Mouse (Mus musculus) lung, embryonic 16.5 days (tissue): ENCODE data around the gene Gm21885. TPM values are rescaled to one million over a fixed set of nuclear protein-coding genes. Genes with fewer than 3 reads are reported as not detected.

ENCODE experiments used
- ATAC-seq: fragments of 200-750 bp; cut with Nextera tagmentation; 2 replicates; pipeline ENCODE4 v1.8.0; 2017; ENCODE audit warnings: low read depth, mild to moderate bottlenecking, moderate library complexity
- H3K27ac ChIP-seq: fragments of 300-500 bp; sonication (generic); 2 replicates; pipeline ENCODE4 v1.5.1; 2014; ENCODE audit warnings: mild to moderate bottlenecking, control low read depth, low read length
- H3K27me3 ChIP-seq: fragments of 300-500 bp; sonication (generic); 2 replicates; pipeline ENCODE4 v1.6.1; 2014; ENCODE audit warnings: low read depth, low read length, mixed read lengths; ENCODE audit not compliant: control insufficient read depth, insufficient read depth
- H3K36me3 ChIP-seq: fragments of 300-500 bp; sonication (generic); 2 replicates; pipeline ENCODE4 v1.6.1; 2014; ENCODE audit warnings: low read length; ENCODE audit not compliant: control insufficient read depth, insufficient read depth
- H3K4me1 ChIP-seq: fragments of 300-500 bp; sonication (generic); replicated peaks from 2 replicates; pipeline ENCODE4 v1.6.1; 2014; ENCODE audit warnings: low read length, mixed read lengths; ENCODE audit not compliant: control insufficient read depth, insufficient read depth
- H3K4me2 ChIP-seq: fragments of 300-500 bp; sonication (generic); 2 replicates; pipeline ENCODE4 v1.6.1; 2014; ENCODE audit warnings: low read depth, low read length, control low read depth
- H3K4me3 ChIP-seq: fragments of 300-500 bp; sonication (generic); 2 replicates; pipeline ENCODE4 v1.5.1; 2014; ENCODE audit warnings: mild to moderate bottlenecking, low read length, control low read depth
- H3K9ac ChIP-seq: fragments of 300-500 bp; sonication (generic); 2 replicates; pipeline ENCODE4 v1.6.1; 2014; ENCODE audit warnings: low read length, control low read depth
- H3K9me3 ChIP-seq: fragments of 300-500 bp; sonication (generic); 2 replicates; pipeline ENCODE4 v1.6.1; 2016; ENCODE audit warnings: low read length; ENCODE audit not compliant: control insufficient read depth
- WGBS: fragments of 180-500 bp; shearing (Covaris S2); extraction: QIAGEN DNeasy Blood & Tissue Kit; methylation state at CpG from one replicate; pipeline ENCODE4 v1.1.7; 2014; 5-methylcytosine and 5-hydroxymethylcytosine counted together
- polyA plus RNA-seq: library from polyadenylated mRNA; unstranded; fragments of >200 nt; fragmentation: Nextera tagmentation; extraction: Ambion mirVana; gene quantifications from 2 replicates; pipeline ENCODE4 v1.2.1, GENCODE M21; 2015

Gm21885 gene
- polyA plus RNA-seq, 1 experiment from 2014 or later, result 0.33 TPM

GRCm38 (mm10) chr11:94294996-94295845 lies 13.5 kb downstream of the Gm21885 start:
- ATAC-seq, result no peak
- no peak overlapping the region for H3K27ac ChIP-seq
- no peaks in the 10 kb centered on the region for H3K9me3 ChIP-seq
- H3K36me3 ChIP-seq, result peaks cover 65% of the 10 kb centered on the region
- no peaks in the 10 kb centered on the region for H3K27me3 ChIP-seq
- no peaks in the 10 kb centered on the region for H3K4me1 ChIP-seq
- WGBS, result 77% methylated on average over 9 of the region's 9 CpGs
- H3K4me2 ChIP-seq, result no peak overlapping the region
- no peak overlapping the region for H3K9ac ChIP-seq
- H3K4me3 ChIP-seq, result no peak overlapping the region

- Histone ChIP-seq H3K36me3 (no peaks in the 10 kb centered on the region; the same call in 1 of the 2 replicates), H3K4me1 (peaks cover 33% of the 10 kb centered on the region), H3K4me2 (no peak overlapping the region), H3K9ac (no peak overlapping the region), H3K9me3 (no peaks in the 10 kb centered on the region), H3K27ac (no peak overlapping the region), H3K27me3 (no peaks in the 10 kb centered on the region), H3K4me3 (no peak overlapping the region)
- 87% methylated on average over 1 of the region's 1 CpGs for WGBS
- no peak for ATAC-seq
These were observed 31.1 kb downstream of the Gm21885 start for GRCm38 (mm10) chr11:94312733-94313132.

- H3K36me3 ChIP-seq, result 0 out of 2 replicates have a peak, but pooled peaks cover under 1% of the 10 kb centered on the region
- no peak overlapping the region for H3K4me3 ChIP-seq
- no peaks in the 10 kb centered on the region for H3K9me3 ChIP-seq
- no peak overlapping the region for H3K4me2 ChIP-seq
- whole genome bisulfite sequencing, result 47% methylated on average over 2 of the region's 2 CpGs
- H3K27me3 ChIP-seq, result no peaks in the 10 kb centered on the region
- H3K27ac ChIP-seq, result no peak overlapping the region
- ATAC-seq, result no peak
- no peak overlapping the region for H3K9ac ChIP-seq
- H3K4me1 ChIP-seq, result peaks cover 38% of the 10 kb centered on the region
These were observed 32.5 kb downstream of the Gm21885 start for GRCm38 (mm10) chr11:94314098-94314652.

- WGBS, result 31% methylated on average over 1 of the region's 1 CpGs
- Histone ChIP-seq H3K9ac (no peak overlapping the region), H3K36me3 (peaks cover 3% of the 10 kb centered on the region; the same call in 1 of the 2 replicates), H3K4me3 (no peak overlapping the region), H3K27ac (0 out of 2 replicates have a peak overlapping the region, but pooled peaks have one; percentile 10), H3K4me2 (no peak overlapping the region), H3K9me3 (no peaks in the 10 kb centered on the region), H3K4me1 (peaks cover 48% of the 10 kb centered on the region), H3K27me3 (no peaks in the 10 kb centered on the region)
- ATAC-seq, result no peak
These were observed 33.6 kb downstream of the Gm21885 start for GRCm38 (mm10) chr11:94315308-94315707.

- H3K4me2 ChIP-seq, result no peak overlapping the region
- no peaks in the 10 kb centered on the region for H3K27me3 ChIP-seq
- ATAC-seq, result no peak
- H3K36me3 ChIP-seq, result peaks cover 3% of the 10 kb centered on the region; the same call in 1 of the 2 replicates
- 0 out of 2 replicates have a peak overlapping the region, but pooled peaks have one; percentile 17 for H3K27ac ChIP-seq
- no peak overlapping the region for H3K4me3 ChIP-seq
- H3K9ac ChIP-seq, result no peak overlapping the region
- H3K9me3 ChIP-seq, result no peaks in the 10 kb centered on the region
- WGBS, result 57% methylated on average over 2 of the region's 2 CpGs
- peaks cover 50% of the 10 kb centered on the region for H3K4me1 ChIP-seq
These were observed 34.9 kb downstream of the Gm21885 start for GRCm38 (mm10) chr11:94316528-94316927.

GRCm38 (mm10) chr11:94317014-94317413 lies 35.3 kb downstream of the Gm21885 start:
- H3K4me1 ChIP-seq, result peaks cover 50% of the 10 kb centered on the region
- H3K27me3 ChIP-seq, result no peaks in the 10 kb centered on the region
- H3K36me3 ChIP-seq, result peaks cover 3% of the 10 kb centered on the region; the same call in 1 of the 2 replicates
- 59% methylated on average over 1 of the region's 1 CpGs for WGBS
- no peak overlapping the region for H3K27ac ChIP-seq
- H3K4me2 ChIP-seq, result no peak overlapping the region
- H3K9me3 ChIP-seq, result no peaks in the 10 kb centered on the region
- no peak overlapping the region for H3K9ac ChIP-seq
- H3K4me3 ChIP-seq, result no peak overlapping the region
- no peak for ATAC-seq

- WGBS, result 54% methylated on average over 4 of the region's 4 CpGs
- Histone ChIP-seq H3K9ac (no peak overlapping the region), H3K27me3 (no peaks in the 10 kb centered on the region), H3K27ac (no peak overlapping the region), H3K4me1 (peaks cover 53% of the 10 kb centered on the region), H3K36me3 (peaks cover 3% of the 10 kb centered on the region; the same call in 1 of the 2 replicates), H3K4me3 (no peak overlapping the region), H3K4me2 (no peak overlapping the region), H3K9me3 (no peaks in the 10 kb centered on the region)
- ATAC-seq, result no peak
These were observed 35.8 kb downstream of the Gm21885 start for GRCm38 (mm10) chr11:94317515-94317914.

- WGBS, result 81% methylated on average over 5 of the region's 5 CpGs
- Histone ChIP-seq H3K4me3 (no peak overlapping the region), H3K4me2 (no peak overlapping the region), H3K27me3 (no peaks in the 10 kb centered on the region), H3K4me1 (peaks cover 54% of the 10 kb centered on the region), H3K36me3 (peaks cover 3% of the 10 kb centered on the region; the same call in 1 of the 2 replicates), H3K9me3 (no peaks in the 10 kb centered on the region), H3K9ac (no peak overlapping the region), H3K27ac (no peak overlapping the region)
- ATAC-seq, result no peak
These were observed 36.4 kb downstream of the Gm21885 start for GRCm38 (mm10) chr11:94318056-94318455.
